8 mouse cellular contexts compared by ENCODE assay signal in genomic region chr14:76308188-76308812, GRCm38 (mm10).
DNase-seq lines count a peak whose midpoint lies in the region; ATAC-seq and TF ChIP-seq lines count a peak whose summit lies in the region.

No protein-coding gene starts in this region.

- H3K4me2 ChIP-seq in heart, embryonic 16.5 days (ENCODE audit: low read depth, low read length): peak overlapping the region; percentile 51
- peak overlapping the region; percentile 51 for H3K4me2 ChIP-seq in forebrain, postnatal 0 days (ENCODE audit: low read depth)

- no peak for DNase-seq in heart, adult 2 months
- peak; percentile 85 for DNase-seq in brain, embryonic 14.5 days (ENCODE audit: low read depth)
- peak; percentile 59 for DNase-seq in forebrain, postnatal 0 days
- peak; percentile 47 for DNase-seq in midbrain, embryonic 10.5 days (ENCODE audit: low spot score)
- no peak for DNase-seq in cerebellum, adult 11 months
- DNase-seq in adrenal gland, postnatal 10 days: no peak

- TF ChIP-seq EP300 in heart, adult 2 months (IDR thresholded peaks at IDR 0.05; ENCODE audit: insufficient read depth, low read depth, low read length): no peak

- H3K4me1 ChIP-seq in heart, embryonic 16.5 days (ENCODE audit: control insufficient read depth, insufficient read depth, low read length): no peaks in the 10 kb centered on the region
- H3K4me1 ChIP-seq in heart, adult 2 months (ENCODE audit: control insufficient read depth, insufficient read depth, low read length): no peaks in the 10 kb centered on the region; the same call in 1 of the 2 replicates
- peaks cover 15% of the 10 kb centered on the region for H3K4me1 ChIP-seq in forebrain, postnatal 0 days (ENCODE audit: insufficient read depth)
- peaks cover 17% of the 10 kb centered on the region for H3K4me1 ChIP-seq in midbrain, embryonic 10.5 days

- no peak for ATAC-seq in heart, embryonic 16.5 days (replicated peaks; ENCODE audit: extremely low read depth, insufficient read depth, low FRiP score)
- ATAC-seq in forebrain, postnatal 0 days: peak; percentile 81
- no peak for ATAC-seq in granulocyte monocyte progenitor cell, adult 5-6 weeks (replicated peaks; ENCODE audit: poor library complexity, severe bottlenecking)

- WGBS in heart, embryonic 16.5 days: 41% methylated on average over 12 of the region's 12 CpGs
- WGBS in heart, adult 2 months: 55% methylated on average over 12 of the region's 12 CpGs
- 7% methylated on average over 12 of the region's 12 CpGs for WGBS in forebrain, postnatal 0 days
- WGBS in midbrain, embryonic 10.5 days: 29% methylated on average over 12 of the region's 12 CpGs

- H3K4me3 ChIP-seq in heart, embryonic 16.5 days (ENCODE audit: low read length): peak overlapping the region; percentile 28
- no peak overlapping the region for H3K4me3 ChIP-seq in heart, adult 2 months
- peak overlapping the region; percentile 31 for H3K4me3 ChIP-seq in forebrain, postnatal 0 days (ENCODE audit: low read depth, low read length)
- H3K4me3 ChIP-seq in midbrain, embryonic 10.5 days: peak overlapping the region; percentile 41

- intact Hi-C loops in heart, adult 2 months (cut with DNase I): no loop called here

- TF ChIP-seq CTCF in heart, adult 2 months (IDR thresholded peaks at IDR 0.05): no peak
- TF ChIP-seq CTCF in brain, embryonic 14.5 days (IDR thresholded peaks at IDR 0.05; ENCODE audit: borderline replicate concordance, extremely low read depth, insufficient read depth, insufficient read length): no peak
- no peak for TF ChIP-seq CTCF in forebrain, postnatal 0 days (IDR thresholded peaks at IDR 0.05; ENCODE audit: low read depth)

- H3K36me3 ChIP-seq in heart, embryonic 16.5 days (ENCODE audit: control insufficient read depth, insufficient read depth): no peaks in the 10 kb centered on the region
- H3K36me3 ChIP-seq in heart, adult 2 months (ENCODE audit: control insufficient read depth, insufficient read depth, low read length): no peaks in the 10 kb centered on the region
- H3K36me3 ChIP-seq in forebrain, postnatal 0 days (ENCODE audit: insufficient read depth): no peaks in the 10 kb centered on the region
- no peaks in the 10 kb centered on the region for H3K36me3 ChIP-seq in midbrain, embryonic 10.5 days

- H3K9ac ChIP-seq in heart, embryonic 16.5 days (ENCODE audit: low read length): no peak overlapping the region
- no peak overlapping the region for H3K9ac ChIP-seq in heart, adult 2 months (ENCODE audit: low read depth, low read length)
- H3K9ac ChIP-seq in forebrain, postnatal 0 days: peak overlapping the region; percentile 31; the same call in 1 of the 2 replicates

- H3K79me2 ChIP-seq in heart, adult 2 months (replicated peaks; ENCODE audit: control insufficient read depth, insufficient read depth, low read length): no peaks in the 10 kb centered on the region

- no peak for TF ChIP-seq POLR2A in heart, adult 2 months (IDR thresholded peaks at IDR 0.05; ENCODE audit: insufficient read depth, low read depth, low read length)
- no peak for TF ChIP-seq POLR2A in brain, embryonic 14.5 days (IDR thresholded peaks at IDR 0.05; ENCODE audit: borderline replicate concordance, extremely low read depth, insufficient read depth, insufficient read length, poor library complexity, severe bottlenecking)

- no peak overlapping the region for H3K27ac ChIP-seq in heart, embryonic 16.5 days (ENCODE audit: low read length)
- H3K27ac ChIP-seq in heart, adult 2 months: no peak overlapping the region
- H3K27ac ChIP-seq in forebrain, postnatal 0 days (ENCODE audit: low read depth, low read length): peak overlapping the region; percentile 50; the same call in 1 of the 2 replicates
- H3K27ac ChIP-seq in midbrain, embryonic 10.5 days (replicated peaks): peak overlapping the region; percentile 83

- H3K9me3 ChIP-seq in heart, embryonic 16.5 days (replicated peaks; ENCODE audit: control insufficient read depth, low read length): no peaks in the 10 kb centered on the region
- no peaks in the 10 kb centered on the region for H3K9me3 ChIP-seq in forebrain, postnatal 0 days (ENCODE audit: low read length)
- H3K9me3 ChIP-seq in midbrain, embryonic 10.5 days (replicated peaks): no peaks in the 10 kb centered on the region

- no peaks in the 10 kb centered on the region for H3K27me3 ChIP-seq in heart, embryonic 16.5 days (ENCODE audit: control insufficient read depth, insufficient read depth, low read length)
- H3K27me3 ChIP-seq in heart, adult 2 months (ENCODE audit: control insufficient read depth, insufficient read depth, low read length): no peaks in the 10 kb centered on the region
- no peaks in the 10 kb centered on the region for H3K27me3 ChIP-seq in forebrain, postnatal 0 days (ENCODE audit: insufficient read depth, low read length)
- H3K27me3 ChIP-seq in midbrain, embryonic 10.5 days (ENCODE audit: low read depth, poor library complexity, severe bottlenecking): no peaks in the 10 kb centered on the region

Comparison
In these comparisons a context has a peak if more than half of its experiments do, and no peak if none do; other contexts are left out.
1. H3K27ac ChIP-seq: peak in forebrain, postnatal 0 days (single experiment) and midbrain, embryonic 10.5 days (single experiment); none in heart, embryonic 16.5 days (single experiment) and heart, adult 2 months (single experiment).
2. DNase-seq: peak in brain, embryonic 14.5 days (single experiment), forebrain, postnatal 0 days (single experiment) and midbrain, embryonic 10.5 days (single experiment); none in heart, adult 2 months (0 of 2), cerebellum, adult 11 months (single experiment) and adrenal gland, postnatal 10 days (single experiment).